Mouse (Mus musculus) myocyte (in vitro differentiated cells): ENCODE data around the gene Ptprs.

Source experiments
- MYOD1 ChIP-seq, 3 experiments: IDR thresholded peaks; one replicate each; pipeline ENCODE4 v1.6.1; 2011; ENCODE audit warnings: control low read depth in 2 of 3, low read depth in 2 of 3, mild to moderate bottlenecking in 2 of 3, moderate library complexity in 1 of 3; ENCODE audit not compliant: insufficient read length in 2 of 3, control insufficient read depth in 1 of 3
- POLR2A ChIP-seq: IDR thresholded peaks from one replicate; pipeline ENCODE4 v1.6.1; 2011; ENCODE audit warnings: low read depth, mild to moderate bottlenecking, control low read depth, moderate library complexity; ENCODE audit not compliant: insufficient read length
- TCF3 ChIP-seq: IDR thresholded peaks from one replicate; pipeline ENCODE4 v1.6.1; 2011; ENCODE audit warnings: low read depth, control low read depth; ENCODE audit not compliant: insufficient read length
- USF1 ChIP-seq: IDR thresholded peaks from one replicate; pipeline ENCODE4 v1.6.1; 2011; ENCODE audit warnings: low read depth, mild to moderate bottlenecking, control low read depth, moderate library complexity

- no peak for TF ChIP-seq POLR2A
- no peak for TF ChIP-seq MYOD1 (IDR thresholded peaks at IDR 0.05; ENCODE audit: control insufficient read depth in 1 of 3, insufficient read length in 2 of 3, low read depth in 2 of 3)
- TF ChIP-seq TCF3, result no peak
- TF ChIP-seq USF1, result no peak
Measured at GRCm38 (mm10) chr17:56447716-56448115, 28.6 kb downstream of the Ptprs start.
